Mouse (Mus musculus) lung, postnatal 4 days (tissue): ENCODE measurements around the gene Faf1.

Source experiments
- DNase-seq, 2 experiments: peaks; one replicate each; pipeline ENCODE4 v3.0.0; 2021

Gene Faf1

DNA sequence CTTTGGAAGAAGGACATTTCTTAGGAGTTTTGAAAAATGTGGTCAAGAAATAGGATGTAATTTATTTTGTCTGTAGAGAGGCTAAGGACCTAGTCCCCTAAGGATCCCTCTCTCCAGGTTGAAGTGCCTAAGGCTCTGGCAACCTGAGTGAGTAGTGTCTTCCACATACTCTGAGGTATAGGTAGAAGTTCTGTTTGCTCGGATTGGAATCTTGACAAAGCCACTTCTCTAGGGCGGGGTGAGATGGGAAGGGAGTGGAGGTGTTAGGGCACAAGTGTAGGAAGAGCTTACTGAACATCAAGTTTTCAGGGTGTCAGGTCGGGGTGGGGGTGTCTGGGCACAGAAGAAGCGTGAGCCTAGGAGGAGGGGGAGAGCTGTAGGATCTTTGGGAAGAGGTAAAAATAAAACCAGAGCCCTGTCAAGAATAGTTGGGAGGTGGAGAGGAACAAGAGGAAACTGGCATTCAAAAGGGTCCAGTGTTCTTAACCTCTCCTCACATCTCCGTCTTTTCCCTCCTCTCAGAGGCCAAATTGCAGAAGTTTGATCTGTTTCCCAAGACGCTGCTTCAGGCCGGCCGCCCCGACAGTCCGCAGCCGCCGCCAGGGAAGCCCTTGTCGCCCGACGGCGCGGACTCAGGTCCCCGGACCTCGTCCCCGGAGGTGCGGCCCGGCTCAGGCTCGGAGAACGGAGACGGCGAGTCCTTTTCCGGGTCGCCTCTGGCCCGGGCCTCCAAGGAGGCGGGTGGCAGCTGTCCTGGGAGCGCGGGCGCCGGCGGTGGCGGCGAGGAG lies 304.9 kb downstream of the Faf1 start:
- DNase-seq, result no peak

DNA sequence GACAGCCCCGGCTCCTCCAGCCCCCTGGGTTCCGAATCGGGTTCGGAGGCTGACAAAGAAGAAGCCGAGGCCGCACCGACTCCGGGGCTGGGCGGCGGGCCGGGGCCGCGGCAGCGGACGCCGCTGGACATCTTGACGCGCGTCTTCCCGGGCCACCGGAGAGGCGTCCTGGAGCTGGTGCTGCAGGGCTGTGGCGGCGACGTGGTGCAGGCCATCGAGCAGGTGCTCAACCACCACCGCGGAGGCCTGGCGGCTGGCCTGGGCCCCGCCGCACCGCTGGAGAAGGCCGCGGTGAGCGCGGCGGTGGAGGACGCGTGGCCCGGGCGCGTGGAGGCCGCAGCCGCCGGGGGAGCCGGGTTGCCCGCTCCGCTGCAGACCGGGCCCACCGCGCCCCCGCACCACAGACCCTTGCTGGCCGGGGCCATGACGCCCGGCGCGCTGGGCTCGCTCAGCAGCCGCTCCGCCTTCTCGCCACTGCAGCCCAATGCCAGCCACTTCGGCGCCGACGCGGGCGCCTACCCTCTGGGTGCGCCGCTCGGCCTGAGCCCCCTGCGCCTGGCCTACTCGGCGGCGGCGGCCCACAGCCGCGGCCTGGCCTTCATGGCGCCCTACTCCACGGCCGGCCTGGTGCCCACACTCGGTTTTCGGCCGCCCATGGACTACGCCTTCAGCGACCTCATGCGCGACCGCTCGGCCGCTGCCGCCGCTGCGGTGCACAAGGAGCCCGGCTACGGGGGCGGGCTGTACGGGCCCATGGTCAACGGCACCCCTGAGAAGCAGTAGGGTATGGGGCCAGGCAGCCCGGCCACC lies 305.7 kb downstream of the Faf1 start:
- DNase-seq, result peak in 1 of 2 experiments; percentile 8

DNA sequence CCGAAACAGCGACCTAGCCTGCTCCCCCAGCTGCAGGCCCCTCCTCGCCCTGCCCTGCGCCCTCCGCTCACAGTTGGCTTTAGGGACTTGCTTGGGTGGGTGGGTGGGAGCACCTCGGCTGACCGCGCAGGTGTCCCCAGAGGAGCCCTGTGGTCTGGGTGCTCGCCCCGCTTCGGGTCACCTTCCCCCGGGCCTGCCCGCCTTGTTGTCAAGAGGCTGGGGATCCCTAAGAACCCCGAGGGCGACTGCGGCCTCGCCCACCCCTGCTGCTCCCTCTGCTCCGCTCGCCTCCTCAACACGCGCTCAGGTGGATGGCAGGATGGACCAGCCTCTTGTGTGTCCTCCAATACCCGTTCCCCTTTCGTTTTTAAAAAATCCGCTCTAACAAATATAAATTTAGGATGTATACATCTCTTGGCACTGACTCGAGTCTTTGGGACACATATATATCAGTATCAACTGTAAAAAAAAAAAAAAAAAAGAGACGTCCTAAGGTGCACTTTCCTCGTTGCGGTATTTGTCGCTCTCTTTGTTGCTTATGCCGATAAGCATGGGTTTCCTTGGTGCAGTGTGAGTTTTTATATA lies 306.4 kb downstream of the Faf1 start:
- DNase-seq, result no peak

DNA sequence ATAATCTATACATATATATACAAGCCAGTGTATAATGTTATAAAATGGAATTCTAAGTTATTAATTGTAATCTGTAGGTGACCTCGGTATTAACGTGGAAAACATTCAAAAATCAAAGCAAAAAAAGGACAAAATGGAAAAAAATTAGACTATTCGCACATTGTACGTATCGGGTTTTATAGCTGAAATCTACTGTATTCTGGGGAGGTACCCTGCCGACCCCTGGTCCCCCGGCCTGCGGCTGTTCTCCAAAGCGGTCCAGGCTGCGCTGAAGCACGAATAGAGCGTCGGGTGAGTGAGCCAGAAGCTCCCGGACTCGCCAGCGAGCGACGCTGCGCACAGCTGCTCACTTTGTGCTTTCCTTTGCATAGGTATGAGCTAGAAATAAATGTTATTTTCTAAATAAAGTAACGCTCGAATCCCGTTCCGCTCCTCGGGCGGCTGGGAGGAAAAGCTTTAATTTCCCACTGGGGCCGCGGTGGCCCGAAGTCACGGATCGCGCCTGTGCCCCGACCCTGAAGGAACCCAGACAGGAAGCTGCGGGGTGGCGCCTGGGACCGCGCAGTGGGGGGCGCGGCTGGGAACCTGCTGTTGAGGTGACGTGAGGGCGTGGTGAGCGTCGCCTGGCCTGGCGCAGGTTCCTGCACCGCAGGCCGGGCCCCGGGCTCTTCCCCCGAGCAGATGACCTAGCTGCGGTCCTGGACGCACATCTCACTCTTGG lies 307.1 kb downstream of the Faf1 start:
- DNase-seq, result peak in 1 of 2 experiments; percentile 13

DNA sequence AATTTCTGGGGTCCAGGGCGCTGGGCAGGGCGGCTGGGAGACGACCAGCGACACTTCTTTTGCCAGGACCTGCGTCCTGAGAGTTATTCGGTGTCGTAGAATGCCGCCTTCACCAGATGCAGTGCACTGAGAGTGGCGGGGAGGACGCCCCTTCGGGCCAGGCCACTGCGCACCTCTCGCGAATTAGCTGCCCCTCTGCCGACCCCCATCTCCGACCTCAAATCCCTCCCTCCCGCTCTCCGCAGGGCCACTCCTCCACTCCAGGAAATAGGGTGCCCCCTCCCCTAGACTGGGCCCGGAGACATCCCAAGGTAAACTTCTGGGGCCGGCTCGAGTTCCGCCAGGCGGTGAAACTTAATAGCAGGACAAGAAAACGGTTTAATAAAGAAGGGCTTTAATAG lies 307.6 kb downstream of the Faf1 start:
- no peak for DNase-seq

DNA sequence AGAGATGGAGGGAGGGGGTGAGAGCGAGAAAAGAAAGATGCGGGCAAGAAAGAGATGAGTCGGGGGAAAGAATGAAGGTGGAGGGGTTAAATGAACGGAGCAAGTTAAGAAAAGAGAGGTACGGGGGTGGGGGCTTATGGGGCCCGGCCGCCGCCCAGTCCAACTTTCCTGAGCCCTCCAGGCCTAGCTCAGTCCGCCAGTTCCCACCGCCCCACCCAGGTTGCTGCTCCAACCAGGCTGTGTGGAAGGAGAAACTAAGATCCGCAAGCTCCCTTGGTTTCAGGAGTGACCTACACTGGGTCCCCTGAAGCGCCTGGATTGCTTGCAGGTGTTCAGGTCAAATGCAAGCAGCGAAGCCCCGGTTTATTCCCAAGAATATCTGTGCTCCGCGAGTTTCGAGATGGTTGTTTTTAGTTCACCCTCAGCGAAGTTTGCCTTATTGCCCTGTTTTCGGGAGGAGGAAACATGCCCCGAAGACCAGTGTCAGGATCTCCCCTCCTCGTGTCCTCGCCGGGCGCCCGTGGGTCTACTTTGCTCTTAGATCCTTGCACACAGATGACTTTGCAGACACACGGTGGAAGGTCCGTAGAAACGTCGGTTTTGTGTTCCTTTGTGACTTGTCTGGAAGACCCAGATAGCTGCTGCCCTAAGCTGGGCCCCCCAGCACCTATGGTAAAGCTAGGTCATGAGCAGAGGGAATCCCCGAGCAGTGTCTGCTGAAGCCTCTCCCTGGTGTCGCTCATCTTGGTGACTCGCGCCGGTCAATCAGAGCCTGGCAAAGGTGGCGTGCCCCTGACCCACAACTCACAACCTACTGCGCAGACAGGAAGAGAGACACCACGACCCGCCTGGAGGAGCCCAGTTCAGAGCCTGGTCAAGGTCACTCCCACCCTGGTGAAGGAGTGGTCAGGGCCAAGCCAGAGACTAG lies 308.4 kb downstream of the Faf1 start:
- no peak for DNase-seq

DNA sequence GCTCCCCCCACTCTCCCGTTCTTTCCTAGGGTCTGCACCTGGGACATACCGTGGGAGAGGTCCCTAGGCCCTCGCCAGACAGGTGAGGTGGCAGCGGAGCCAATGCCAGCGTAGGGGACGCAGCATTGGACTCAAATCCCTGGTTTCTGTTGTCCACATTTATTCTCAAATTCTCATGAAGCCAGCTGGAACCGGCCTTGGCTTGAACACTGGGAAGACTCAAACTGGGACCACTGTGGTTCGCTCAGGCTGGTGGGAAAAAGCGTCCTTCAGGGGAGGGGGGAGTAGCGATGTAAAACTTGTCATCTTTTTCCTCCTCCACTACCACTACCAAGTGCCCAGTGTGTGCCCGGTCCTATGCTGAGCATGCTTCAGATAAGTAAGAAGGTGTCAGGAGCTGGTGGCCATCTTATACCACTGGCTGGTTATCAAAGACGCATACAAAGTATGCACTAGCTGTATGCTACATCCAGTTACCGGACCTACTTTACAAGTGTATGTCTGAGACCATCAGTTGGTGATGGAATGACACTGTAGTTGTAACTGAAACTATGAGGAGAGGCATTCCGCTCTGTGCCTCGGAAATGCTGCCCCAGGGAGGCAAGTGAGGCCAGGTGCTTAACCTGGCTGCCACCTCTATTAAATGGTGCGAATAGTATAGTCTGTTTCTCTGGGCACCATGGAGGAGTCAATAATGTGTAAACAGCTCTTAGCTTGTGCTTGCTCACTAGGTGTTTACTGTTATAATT lies 309.2 kb downstream of the Faf1 start:
- no peak for DNase-seq

DNA sequence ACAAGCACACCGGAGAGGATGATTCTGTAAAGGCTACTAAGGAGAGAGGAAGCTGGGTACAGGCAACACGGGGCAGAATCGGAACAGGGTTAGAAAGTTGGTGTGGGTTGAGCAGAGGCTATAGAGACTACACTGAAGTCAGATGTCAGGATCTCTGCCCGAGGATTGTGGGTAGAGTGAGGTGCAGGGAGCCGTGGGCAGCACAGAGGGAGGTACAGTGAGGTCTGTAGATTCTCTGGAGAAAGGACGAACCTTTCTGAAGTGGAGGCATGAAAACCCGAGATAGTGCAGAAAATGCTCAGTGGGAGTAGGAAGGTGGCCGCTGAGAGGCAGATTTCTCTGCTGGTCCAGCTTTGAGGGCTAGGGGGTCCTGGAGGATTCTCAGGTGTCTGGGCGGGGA lies 309.9 kb downstream of the Faf1 start:
- DNase-seq, result no peak

DNA sequence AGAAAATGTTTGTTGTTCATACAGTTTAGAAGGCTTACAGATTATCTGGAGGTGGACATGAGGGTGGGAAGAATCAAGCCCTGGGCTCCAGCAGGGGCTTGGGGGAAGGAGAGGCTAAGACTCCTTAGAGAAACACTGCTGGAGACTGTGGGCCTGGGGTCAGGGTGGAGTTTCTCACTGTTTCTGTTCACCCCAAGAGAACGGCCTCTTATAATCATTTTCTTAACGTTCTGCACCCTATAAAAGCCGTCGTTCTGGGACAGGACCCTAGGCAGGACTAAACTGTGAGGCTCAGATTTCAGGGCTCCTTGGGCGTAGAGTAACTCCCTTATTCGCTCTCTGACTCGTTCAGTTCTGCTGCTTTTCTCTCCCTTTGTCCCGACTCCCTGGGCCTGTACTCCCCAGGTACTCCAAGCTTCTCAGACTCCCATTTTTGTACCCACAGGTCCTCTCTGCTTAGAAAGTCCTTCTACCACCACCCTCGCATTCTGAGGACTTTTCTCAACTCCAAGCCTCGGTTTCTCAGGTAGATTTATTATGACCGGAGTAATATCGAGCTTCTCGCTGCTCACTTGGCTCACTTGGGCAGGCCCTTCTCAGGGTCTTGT lies 310.5 kb downstream of the Faf1 start:
- DNase-seq, result no peak

DNA sequence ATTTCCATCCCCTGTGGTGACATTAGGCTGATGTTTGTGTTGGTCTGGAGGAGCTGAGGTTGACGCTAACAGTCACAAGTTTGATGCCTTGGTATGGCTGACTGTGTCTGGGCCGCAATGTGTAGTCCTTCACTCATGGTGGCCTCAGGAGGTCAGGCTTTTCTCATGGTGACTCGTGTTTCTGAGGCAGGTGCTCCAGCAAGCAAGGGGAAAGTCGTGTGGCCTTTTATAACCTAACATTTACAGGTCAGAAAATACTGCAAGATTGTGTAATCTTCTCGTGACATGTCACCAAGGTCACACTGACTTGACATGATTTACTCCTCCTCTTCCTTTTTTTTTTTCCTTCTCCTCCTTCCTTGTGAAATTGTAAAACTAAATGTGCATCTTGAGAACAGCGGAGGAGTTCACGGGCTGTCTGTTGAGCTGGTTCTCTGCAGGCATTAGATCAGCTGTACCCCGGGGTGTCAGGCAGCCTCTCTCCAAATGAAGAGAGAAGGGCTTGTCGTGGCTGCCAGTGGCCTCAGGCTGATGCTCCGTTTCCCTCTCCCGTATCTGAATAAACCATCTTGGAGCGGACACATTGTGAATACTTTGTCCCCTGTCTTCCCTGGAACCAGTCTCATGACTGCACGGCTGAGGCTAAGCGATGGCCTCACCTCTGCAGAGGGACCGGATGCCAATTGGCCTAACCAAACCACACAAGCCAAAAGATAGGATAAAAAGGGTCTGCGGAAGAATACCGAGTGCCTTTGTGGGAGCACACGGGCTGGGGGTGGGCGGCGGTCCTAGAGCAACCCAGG lies 311.4 kb downstream of the Faf1 start:
- no peak for DNase-seq

DNA sequence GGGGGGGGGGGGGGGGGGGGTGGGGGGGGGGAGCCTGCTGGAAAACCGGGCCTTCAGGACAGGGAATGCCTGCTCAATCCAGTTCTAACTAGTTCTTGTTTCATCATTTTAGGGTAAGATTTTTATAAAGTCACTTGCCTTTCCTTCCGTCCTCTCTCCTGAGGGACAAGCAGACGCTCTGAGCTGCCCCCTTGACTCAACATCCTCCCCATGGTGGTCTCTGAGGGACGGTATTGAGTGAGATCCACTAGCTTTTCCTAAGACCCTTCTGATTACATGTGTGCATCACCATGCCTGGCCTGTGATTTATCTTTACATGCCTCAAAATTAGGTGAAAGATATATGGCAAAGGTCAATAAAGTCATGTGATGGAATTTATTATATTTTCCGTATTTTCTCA lies 312.0 kb downstream of the Faf1 start:
- DNase-seq, result no peak

DNA sequence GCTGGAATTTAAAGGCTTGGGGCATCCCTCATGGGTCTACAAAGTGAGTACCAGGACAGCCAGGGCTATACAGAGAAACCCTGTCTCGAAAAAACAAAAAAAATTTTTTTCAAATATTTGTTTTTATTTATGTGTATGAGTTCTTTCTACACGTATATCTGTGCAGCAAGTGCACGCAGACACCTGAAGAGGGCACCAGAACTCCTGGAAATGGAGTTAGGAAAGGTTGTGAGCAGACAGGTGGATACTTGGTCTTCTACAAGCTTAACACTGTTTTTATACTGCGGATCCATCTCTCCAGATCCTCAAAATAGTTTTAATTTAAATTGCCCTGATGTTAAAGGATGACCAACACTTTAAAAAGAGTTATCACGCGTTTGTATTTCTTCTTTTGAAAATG lies 312.8 kb downstream of the Faf1 start:
- DNase-seq, result no peak

DNA sequence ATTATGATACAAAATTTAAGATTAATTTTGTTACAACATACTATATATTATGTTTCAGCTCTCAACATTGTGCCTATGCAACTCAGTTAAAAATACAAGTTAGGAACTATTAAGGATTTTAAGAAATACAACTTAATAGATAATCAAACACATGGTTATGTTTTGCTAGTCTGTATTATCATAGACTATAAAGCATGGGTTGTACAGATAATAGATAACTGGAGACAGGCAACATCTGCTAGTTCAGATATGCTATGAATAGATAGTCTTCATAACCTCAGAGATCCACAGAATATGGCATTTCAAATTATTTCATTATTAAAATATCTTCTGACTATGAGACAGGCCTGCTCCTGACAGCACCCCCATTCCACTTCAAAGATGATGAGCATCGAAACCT lies 329.7 kb downstream of the Faf1 start:
- no peak for DNase-seq
